Mouse (Mus musculus) MEL (cell line): ENCODE data around the gene Slc2a2.

Experiments used
- CTCF ChIP-seq, 3 experiments: IDR thresholded peaks in 2 of 3; conservative IDR thresholded peaks in 1 of 3; 2 replicates each; pipeline ENCODE4 v1.5.1; 2011 to 2012; ENCODE audit warnings: low read length in 3 of 3, low read depth in 2 of 3, mild to moderate bottlenecking in 2 of 3, improper control_type of control experiment in 1 of 3, inconsistent platforms in 1 of 3, mixed read lengths in 1 of 3, moderate library complexity in 1 of 3; ENCODE audit not compliant: control insufficient read depth in 1 of 3, insufficient read depth in 1 of 3, poor library complexity in 1 of 3, severe bottlenecking in 1 of 3
- GABPA ChIP-seq: IDR thresholded peaks from 2 replicates; pipeline ENCODE4 v1.6.1; 2012; ENCODE audit warnings: low read depth, mild to moderate bottlenecking, inconsistent platforms, low read length, improper control_type of control experiment, moderate library complexity

DNA sequence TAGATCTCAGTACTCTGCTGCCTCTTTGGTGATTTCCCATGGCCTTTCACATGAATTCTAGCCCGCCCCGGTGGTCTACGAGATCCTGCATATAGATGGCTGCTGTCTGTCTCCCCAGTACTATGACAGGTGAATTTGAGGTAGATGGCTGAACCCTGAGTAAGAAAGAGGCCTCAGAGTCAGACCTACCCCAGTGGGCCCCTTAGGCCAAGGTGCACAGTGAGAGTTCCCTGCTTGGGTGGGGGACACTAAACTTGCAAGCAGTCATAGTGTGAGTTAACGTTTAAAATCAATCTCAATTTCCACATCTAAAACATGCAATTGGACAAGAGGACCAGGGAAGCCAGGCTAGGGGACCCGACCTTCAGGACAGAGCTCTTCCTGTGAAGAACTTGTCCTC lies 2.9 kb upstream of the Slc2a2 start:
- TF ChIP-seq CTCF (IDR thresholded peaks at IDR 0.05 in 2 of 3, conservative IDR thresholded peaks at IDR 0.05 in 1 of 3; ENCODE audit: control insufficient read depth in 1 of 3, insufficient read depth in 1 of 3, low read depth in 2 of 3, low read length in 3 of 3, poor library complexity in 1 of 3, severe bottlenecking in 1 of 3), result no peak
- TF ChIP-seq GABPA, result no peak
